Mouse (Mus musculus) brain, embryonic 18.5 days (tissue): ENCODE data around the gene Suox.
"Not testable (repeated sequence)": the region's sequence is repeated elsewhere in the genome, so short reads cannot be mapped to it uniquely, and the experiment has no call there.

Experiments
- DNase-seq: peaks from one replicate; pipeline ENCODE4 v3.0.0-alpha.2; 2012; ENCODE audit warnings: low read depth, low spot score

The Suox gene

GRCm38 (mm10) chr10:128673763-128674468 is at the start of gene Suox:
Suox (minus strand) TSS chr10:128674073.
- no peak for DNase-seq

- DNase-seq: no peak
Observed at GRCm38 (mm10) chr10:128715559-128716537, 42.0 kb upstream of the Suox start.

GRCm38 (mm10) chr10:128711318-128711717 is 37.4 kb upstream of the Suox start:
- DNase-seq: not testable (repeated sequence)

- DNase-seq: no peak
Observed at GRCm38 (mm10) chr10:128705317-128705693, 31.4 kb upstream of the Suox start.

GRCm38 (mm10) chr10:128704491-128705316 is 30.8 kb upstream of the Suox start, which contains the start of gene Cdk2:
Cdk2 (minus strand) TSS chr10:128705031.
- peak; percentile 71 for DNase-seq

- no peak for DNase-seq
Observed at GRCm38 (mm10) chr10:128703895-128704294, 30.0 kb upstream of the Suox start, which contains the start of gene Pmel. Pmel (plus strand) TSS chr10:128704195.

GRCm38 (mm10) chr10:128702328-128703007 is 28.6 kb upstream of the Suox start:
- no peak for DNase-seq

GRCm38 (mm10) chr10:128700712-128701111 is 26.8 kb upstream of the Suox start:
- no peak for DNase-seq

GRCm38 (mm10) chr10:128699611-128700010 is 25.7 kb upstream of the Suox start:
- no peak for DNase-seq

- no peak for DNase-seq
Observed at GRCm38 (mm10) chr10:128699006-128699405, 25.1 kb upstream of the Suox start.

- DNase-seq: no peak
Observed at GRCm38 (mm10) chr10:128697072-128697725, 23.3 kb upstream of the Suox start.

- DNase-seq: peak; percentile 99
Observed at GRCm38 (mm10) chr10:128695992-128696807, 22.3 kb upstream of the Suox start, which contains the start of gene Rab5b. Rab5b (minus strand) TSS chr10:128696264.

GRCm38 (mm10) chr10:128695411-128695991 is 21.6 kb upstream of the Suox start:
- DNase-seq: no peak

GRCm38 (mm10) chr10:128674469-128675008 is 666 bp upstream of the Suox start:
- DNase-seq: no peak

GRCm38 (mm10) chr10:128671148-128671547 is 2.7 kb downstream of the Suox start:
- DNase-seq: no peak

- no peak for DNase-seq
Observed at GRCm38 (mm10) chr10:128668790-128669672, 4.8 kb downstream of the Suox start.

- DNase-seq: no peak
Observed at GRCm38 (mm10) chr10:128665806-128666205, 8.1 kb downstream of the Suox start.

GRCm38 (mm10) chr10:128665307-128665706 is 8.6 kb downstream of the Suox start:
- no peak for DNase-seq
